Mouse (Mus musculus): ENCODE measurements around the gene Gm47995.
"Not testable (repeated sequence)": the region's sequence is repeated elsewhere in the genome, so short reads cannot be mapped to it uniquely, and the experiment has no call there.

The Gm47995 gene

GRCm38 (mm10) chr1:151186879-151187424 lies 11.3 kb upstream of the Gm47995 start:
- not testable (repeated sequence) for DNase-seq

GRCm38 (mm10) chr1:151188469-151188868 lies 9.8 kb upstream of the Gm47995 start:
- no peak for DNase-seq

DNA sequence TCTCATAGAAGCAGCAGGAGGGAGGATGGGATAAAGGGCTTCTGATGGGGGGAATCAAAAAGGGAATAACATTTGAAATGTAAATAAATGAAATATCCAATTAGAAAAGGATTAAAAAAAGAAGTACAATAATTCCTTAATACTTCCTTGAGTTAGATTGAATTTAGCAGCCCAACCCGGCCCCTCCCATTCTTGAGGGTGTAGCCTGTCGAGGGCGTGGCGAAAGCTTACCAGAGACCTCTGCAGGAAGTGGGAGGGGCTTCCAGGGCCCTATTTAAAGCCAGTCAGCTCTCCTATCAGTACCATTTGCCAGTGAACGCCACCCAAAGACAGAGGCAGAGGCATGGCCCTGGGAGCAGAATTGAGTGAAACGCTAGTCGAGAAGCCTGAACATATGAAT lies 6.2 kb upstream of the Gm47995 start, which contains the start of gene Gm8947:
Gene Gm8947 (plus strand): TSS at position 302 of the 400 bp plus-strand sequence.
- not testable (repeated sequence) for DNase-seq

GRCm38 (mm10) chr1:151192739-151193138 lies 5.5 kb upstream of the Gm47995 start:
- not testable (repeated sequence) for DNase-seq

- not testable (repeated sequence) for DNase-seq
Measured at GRCm38 (mm10) chr1:151195986-151196385, 2.3 kb upstream of the Gm47995 start.

DNA sequence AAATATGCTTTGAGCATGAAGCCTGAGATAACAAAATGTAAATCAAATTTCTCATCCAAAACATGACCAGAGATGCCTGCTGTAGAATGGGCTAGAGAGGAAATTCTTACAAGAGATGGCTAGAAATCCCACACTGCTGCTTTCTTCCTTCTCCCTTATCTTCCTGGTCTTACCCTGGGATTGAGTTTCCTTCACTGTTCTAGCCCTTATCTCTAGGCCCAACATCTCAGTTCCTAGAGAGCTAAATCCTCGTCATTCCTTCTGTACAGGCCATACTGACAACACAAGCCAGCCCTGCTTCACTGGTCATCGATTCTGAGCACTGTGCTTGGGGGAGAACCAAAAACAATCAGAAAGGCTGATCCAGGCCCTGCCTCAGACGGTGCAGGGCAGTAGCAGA lies 1.6 kb upstream of the Gm47995 start:
- not testable (repeated sequence) for DNase-seq

GRCm38 (mm10) chr1:151200620-151201019 lies 2.4 kb downstream of the Gm47995 start:
- DNase-seq, result not testable (repeated sequence)

GRCm38 (mm10) chr1:151202771-151203170 lies 4.5 kb downstream of the Gm47995 start:
- DNase-seq, result not testable (repeated sequence)

DNA sequence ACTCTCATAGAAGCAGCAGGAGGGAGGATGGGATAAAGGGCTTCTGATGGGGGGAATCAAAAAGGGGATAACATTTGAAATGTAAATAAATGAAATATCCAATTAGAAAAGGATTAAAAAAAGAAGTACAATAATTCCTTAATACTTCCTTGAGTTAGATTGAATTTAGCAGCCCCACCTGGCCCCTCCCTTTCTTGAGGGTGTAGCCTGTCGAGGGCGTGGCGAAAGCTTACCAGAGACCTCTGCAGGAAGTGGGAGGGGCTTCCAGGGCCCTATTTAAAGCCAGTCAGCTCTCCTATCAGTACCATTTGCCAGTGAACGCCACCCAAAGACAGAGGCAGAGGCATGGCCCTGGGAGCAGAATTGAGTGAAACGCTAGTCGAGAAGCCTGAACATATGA lies 5.6 kb downstream of the Gm47995 start, which contains the start of gene 3110040M04Rik:
Gene 3110040M04Rik (plus strand): TSS at position 304 of the 400 bp plus-strand sequence.
- DNase-seq, result not testable (repeated sequence)

DNA sequence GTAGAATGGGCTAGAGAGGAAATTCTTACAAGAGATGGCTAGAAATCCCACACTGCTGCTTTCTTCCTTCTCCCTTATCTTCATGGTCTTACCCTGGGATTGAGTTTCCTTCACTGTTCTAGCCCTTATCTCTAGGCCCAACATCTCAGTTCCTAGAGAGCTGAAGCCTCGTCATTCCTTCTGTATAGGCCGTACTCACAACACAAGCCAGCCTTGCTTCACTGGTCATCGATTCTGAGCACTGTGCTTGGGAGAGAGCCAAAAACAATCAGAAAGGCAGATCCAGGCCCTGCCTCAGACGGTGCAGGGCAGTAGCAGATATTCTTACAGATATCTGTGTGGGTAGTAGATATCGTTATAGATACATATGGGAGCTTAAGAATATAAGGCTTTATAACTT lies 10.2 kb downstream of the Gm47995 start:
- DNase-seq, result not testable (repeated sequence)

DNA sequence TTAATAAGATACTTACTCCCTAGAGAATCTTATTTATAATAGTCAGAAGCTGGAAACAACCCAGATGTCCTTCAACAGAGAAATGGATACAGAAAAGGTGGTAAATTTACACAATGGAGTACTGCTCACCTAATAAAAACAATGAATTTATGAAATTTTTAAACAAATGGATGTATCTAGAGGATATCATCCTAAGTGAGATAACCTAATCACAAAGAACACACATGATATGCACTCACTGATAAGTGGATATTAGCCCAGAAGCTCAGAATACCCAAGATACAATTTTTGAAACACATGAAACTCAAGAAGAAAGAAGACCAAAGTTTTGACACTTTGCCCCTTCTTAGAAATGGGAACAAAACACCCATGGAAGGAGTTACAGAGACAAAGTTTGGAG lies 10.7 kb downstream of the Gm47995 start:
- not testable (repeated sequence) for DNase-seq

- not testable (repeated sequence) for DNase-seq
Measured at GRCm38 (mm10) chr1:151209824-151210355, 11.6 kb downstream of the Gm47995 start, which contains the start of gene Gm47996. Gene Gm47996 (plus strand): TSS chr1:151210131.

DNA sequence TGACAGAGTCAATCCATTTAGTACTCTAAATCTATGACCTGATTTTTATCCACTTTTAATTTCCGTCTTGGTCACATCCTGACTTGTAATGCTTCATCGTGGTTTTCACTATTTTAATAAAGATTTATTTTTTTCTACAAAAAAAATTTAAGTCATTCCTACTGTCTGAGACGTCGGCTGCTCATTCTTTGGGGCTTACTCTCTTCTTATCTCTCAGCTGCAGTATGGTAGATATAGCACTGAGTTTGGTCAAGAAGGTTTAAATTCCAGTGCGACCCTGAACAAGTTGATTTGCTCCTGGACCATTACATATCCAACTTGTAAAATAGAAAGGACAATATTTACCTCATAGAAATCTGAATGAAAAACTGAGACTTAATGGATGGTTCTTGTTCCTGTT lies 13.4 kb downstream of the Gm47995 start:
- DNase-seq, result not testable (repeated sequence)

DNA sequence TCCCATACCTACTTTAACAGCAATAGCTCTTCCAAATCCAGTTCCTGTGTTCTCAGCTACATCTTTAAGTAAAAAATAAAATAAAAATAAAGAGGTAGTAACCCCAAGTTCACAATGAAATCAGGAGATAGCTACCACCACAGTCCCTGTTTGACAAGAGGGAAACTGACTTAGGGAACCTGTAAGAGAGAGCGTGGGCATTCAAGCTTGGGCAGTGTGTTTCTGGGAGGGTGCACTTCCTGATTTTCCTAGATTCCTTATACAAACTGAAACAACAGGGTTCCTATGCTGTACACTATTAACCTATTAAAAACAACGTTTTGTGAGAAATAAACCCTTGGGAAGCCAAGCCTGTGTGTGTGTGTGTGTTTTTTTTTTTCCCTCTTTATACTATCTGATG lies 16.6 kb downstream of the Gm47995 start:
- DNase-seq, result no peak

DNA sequence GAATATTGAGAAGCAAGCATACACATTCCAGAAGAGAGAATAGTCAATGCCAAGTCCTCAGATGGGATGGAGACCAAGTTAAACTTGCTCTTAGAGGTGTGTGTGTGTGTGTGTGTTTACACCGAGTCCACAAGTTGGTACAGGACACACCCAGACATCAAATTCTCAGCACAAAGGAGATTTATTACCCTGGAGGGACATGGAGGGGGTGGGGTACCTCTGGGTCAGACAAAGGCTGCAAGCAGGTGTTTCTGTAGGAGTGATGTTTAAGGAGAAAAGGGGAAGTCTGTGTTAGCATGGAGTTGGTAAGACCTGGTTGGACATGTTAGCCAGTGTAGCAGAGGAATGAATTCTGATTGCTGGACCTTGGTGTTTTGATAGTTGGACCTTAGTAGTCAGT lies 17.7 kb downstream of the Gm47995 start:
- DNase-seq, result no peak

GRCm38 (mm10) chr1:151216417-151216816 lies 18.2 kb downstream of the Gm47995 start:
- DNase-seq, result peak; percentile 54

DNA sequence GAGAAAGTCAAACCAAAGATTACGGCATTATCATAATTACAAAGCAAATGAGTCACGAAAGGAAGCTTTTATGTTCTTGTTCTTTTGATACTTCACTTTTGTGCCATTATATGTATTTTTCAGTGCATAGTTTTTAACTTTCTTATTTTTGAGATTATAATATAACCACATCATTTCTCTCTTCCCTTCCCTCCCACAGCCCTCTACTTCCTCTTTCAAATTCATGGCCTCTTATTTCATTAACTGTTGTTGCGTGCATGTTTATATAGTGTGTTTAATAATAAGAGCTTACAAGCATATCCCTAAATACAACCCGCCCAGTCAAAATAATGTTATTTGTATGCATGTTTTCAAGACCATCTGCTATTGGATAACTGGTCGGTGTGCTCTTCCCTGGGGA lies 20.8 kb downstream of the Gm47995 start:
- DNase-seq, result no peak

- DNase-seq, result no peak
Measured at GRCm38 (mm10) chr1:151220098-151220497, 21.9 kb downstream of the Gm47995 start.

GRCm38 (mm10) chr1:151222561-151223267 lies 24.5 kb downstream of the Gm47995 start:
- DNase-seq, result no peak

- no peak for DNase-seq
Measured at GRCm38 (mm10) chr1:151223377-151223776, 25.1 kb downstream of the Gm47995 start.

- DNase-seq, result no peak
Measured at GRCm38 (mm10) chr1:151224536-151224935, 26.3 kb downstream of the Gm47995 start.

- no peak for DNase-seq
Measured at GRCm38 (mm10) chr1:151227506-151227905, 29.3 kb downstream of the Gm47995 start.

- no peak for DNase-seq
Measured at GRCm38 (mm10) chr1:151228320-151228989, 30.2 kb downstream of the Gm47995 start.
